Mouse (Mus musculus) megakaryocyte, embryonic 14.5 days (primary cell): ENCODE data around the gene Wdr91.

Experiments used
- FLI1 ChIP-seq: IDR thresholded peaks from 2 replicates; pipeline ENCODE4 v1.6.1; 2012; ENCODE audit warnings: low read length, inconsistent platforms, mixed read lengths
- GATA1 ChIP-seq: IDR thresholded peaks from 3 replicates; pipeline ENCODE4 v1.6.1; 2012; ENCODE audit warnings: mixed read lengths, low read length, inconsistent platforms, borderline replicate concordance

DNA sequence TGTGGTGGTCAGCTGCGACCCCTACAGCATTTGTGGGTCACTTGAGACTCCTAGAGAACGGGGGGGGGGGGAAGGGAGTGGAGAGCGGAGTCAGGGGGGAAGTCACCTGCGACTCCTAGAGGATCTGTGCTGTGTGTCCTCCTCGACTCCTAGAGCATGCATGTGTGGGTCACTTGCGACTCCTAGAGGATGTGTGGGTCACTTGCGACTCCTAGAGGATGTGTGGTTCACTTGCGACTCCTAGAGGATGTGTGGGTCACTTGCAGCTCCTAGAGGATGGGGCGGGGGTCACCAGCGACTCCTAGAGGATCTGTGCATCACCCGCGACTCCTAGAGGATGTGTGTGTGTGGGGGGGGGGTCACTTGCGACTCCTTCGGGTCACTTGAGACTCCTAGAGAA lies 11.3 kb upstream of the Wdr91 start:
- TF ChIP-seq GATA1: no peak
- no peak for TF ChIP-seq FLI1
